Mouse (Mus musculus) midbrain, embryonic 13.5 days (tissue): ENCODE measurements around the gene Myo5a. TPM values are rescaled to one million over a fixed set of nuclear protein-coding genes. Genes with fewer than 3 reads are reported as not detected.

Source experiments
- ATAC-seq: fragments of 200-750 bp; cut with Nextera tagmentation; 2 replicates; pipeline ENCODE4 v1.8.0; 2017; ENCODE audit warnings: mild to moderate bottlenecking, moderate TSS enrichment, moderate library complexity
- H3K27ac ChIP-seq: fragments of 300-500 bp; sonication (generic); 2 replicates; pipeline ENCODE4 v1.5.1; 2015; ENCODE audit warnings: inconsistent platforms, mild to moderate bottlenecking, moderate library complexity
- H3K27me3 ChIP-seq: fragments of 300-500 bp; sonication (generic); 2 replicates; pipeline ENCODE4 v1.6.1; 2015; ENCODE audit warnings: mild to moderate bottlenecking, inconsistent platforms
- H3K36me3 ChIP-seq: fragments of 300-500 bp; sonication (generic); 2 replicates; pipeline ENCODE4 v1.6.1; 2015; ENCODE audit warnings: mild to moderate bottlenecking, inconsistent platforms
- H3K4me1 ChIP-seq: fragments of 300-500 bp; sonication (generic); replicated peaks from 2 replicates; pipeline ENCODE4 v1.6.1; 2015; ENCODE audit warnings: inconsistent platforms
- H3K4me2 ChIP-seq: fragments of 300-500 bp; sonication (generic); replicated peaks from 2 replicates; pipeline ENCODE4 v1.6.1; 2015; ENCODE audit warnings: moderate library complexity, mild to moderate bottlenecking, inconsistent platforms
- H3K4me3 ChIP-seq: fragments of 300-500 bp; sonication (generic); replicated peaks from 2 replicates; pipeline ENCODE4 v1.5.1; 2015; ENCODE audit warnings: mild to moderate bottlenecking, inconsistent platforms
- H3K9ac ChIP-seq: fragments of 300-500 bp; sonication (generic); replicated peaks from 2 replicates; pipeline ENCODE4 v1.6.1; 2015; ENCODE audit warnings: mild to moderate bottlenecking, inconsistent platforms
- H3K9me3 ChIP-seq: fragments of 300-500 bp; sonication (generic); 2 replicates; pipeline ENCODE4 v1.6.1; 2016; ENCODE audit warnings: mild to moderate bottlenecking, inconsistent platforms
- WGBS: fragments of 180-500 bp; shearing (Covaris S2); methylation state at CpG from one replicate; pipeline ENCODE4 v1.1.7; 2015; 5-methylcytosine and 5-hydroxymethylcytosine counted together
- polyA plus RNA-seq: library from polyadenylated mRNA; unstranded; fragments of >200 nt; fragmentation: Nextera tagmentation; extraction: Ambion mirVana; gene quantifications from 2 replicates; pipeline ENCODE4 v1.2.1, GENCODE M21; 2015

The Myo5a gene
- polyA plus RNA-seq, 1 experiment from 2014 or later, result 27.8 TPM

- no peaks in the 10 kb centered on the region for H3K4me1 ChIP-seq
- ATAC-seq, result no peak
- no peak overlapping the region for H3K4me2 ChIP-seq
- H3K27ac ChIP-seq, result no peak overlapping the region
- H3K27me3 ChIP-seq, result no peaks in the 10 kb centered on the region
- H3K4me3 ChIP-seq, result no peak overlapping the region
- 90% methylated on average over 11 of the region's 11 CpGs for WGBS
- no peak overlapping the region for H3K9ac ChIP-seq
- H3K9me3 ChIP-seq, result no peaks in the 10 kb centered on the region
- peaks cover 68% of the 10 kb centered on the region for H3K36me3 ChIP-seq
Measured at GRCm38 (mm10) chr9:75214743-75215413, 144.1 kb downstream of the Myo5a start.

- no peak overlapping the region for H3K4me3 ChIP-seq
- ATAC-seq, result no peak
- no peaks in the 10 kb centered on the region for H3K4me1 ChIP-seq
- H3K9me3 ChIP-seq, result no peaks in the 10 kb centered on the region
- H3K27me3 ChIP-seq, result no peaks in the 10 kb centered on the region
- no peak overlapping the region for H3K27ac ChIP-seq
- peaks cover 47% of the 10 kb centered on the region for H3K36me3 ChIP-seq
- H3K4me2 ChIP-seq, result no peak overlapping the region
- H3K9ac ChIP-seq, result no peak overlapping the region
- WGBS, result 81% methylated on average over 5 of the region's 5 CpGs
Measured at GRCm38 (mm10) chr9:75219942-75220341, 149.1 kb downstream of the Myo5a start.

- H3K4me3 ChIP-seq, result no peak overlapping the region
- H3K9ac ChIP-seq, result no peak overlapping the region
- ATAC-seq, result peak; percentile 65
- WGBS, result 75% methylated on average over 10 of the region's 10 CpGs
- H3K27me3 ChIP-seq, result no peaks in the 10 kb centered on the region
- H3K27ac ChIP-seq, result no peak overlapping the region
- H3K4me1 ChIP-seq, result no peaks in the 10 kb centered on the region
- H3K36me3 ChIP-seq, result peaks cover 33% of the 10 kb centered on the region
- no peak overlapping the region for H3K4me2 ChIP-seq
- H3K9me3 ChIP-seq, result no peaks in the 10 kb centered on the region
Measured at GRCm38 (mm10) chr9:75221420-75222287, 150.8 kb downstream of the Myo5a start.

DNA sequence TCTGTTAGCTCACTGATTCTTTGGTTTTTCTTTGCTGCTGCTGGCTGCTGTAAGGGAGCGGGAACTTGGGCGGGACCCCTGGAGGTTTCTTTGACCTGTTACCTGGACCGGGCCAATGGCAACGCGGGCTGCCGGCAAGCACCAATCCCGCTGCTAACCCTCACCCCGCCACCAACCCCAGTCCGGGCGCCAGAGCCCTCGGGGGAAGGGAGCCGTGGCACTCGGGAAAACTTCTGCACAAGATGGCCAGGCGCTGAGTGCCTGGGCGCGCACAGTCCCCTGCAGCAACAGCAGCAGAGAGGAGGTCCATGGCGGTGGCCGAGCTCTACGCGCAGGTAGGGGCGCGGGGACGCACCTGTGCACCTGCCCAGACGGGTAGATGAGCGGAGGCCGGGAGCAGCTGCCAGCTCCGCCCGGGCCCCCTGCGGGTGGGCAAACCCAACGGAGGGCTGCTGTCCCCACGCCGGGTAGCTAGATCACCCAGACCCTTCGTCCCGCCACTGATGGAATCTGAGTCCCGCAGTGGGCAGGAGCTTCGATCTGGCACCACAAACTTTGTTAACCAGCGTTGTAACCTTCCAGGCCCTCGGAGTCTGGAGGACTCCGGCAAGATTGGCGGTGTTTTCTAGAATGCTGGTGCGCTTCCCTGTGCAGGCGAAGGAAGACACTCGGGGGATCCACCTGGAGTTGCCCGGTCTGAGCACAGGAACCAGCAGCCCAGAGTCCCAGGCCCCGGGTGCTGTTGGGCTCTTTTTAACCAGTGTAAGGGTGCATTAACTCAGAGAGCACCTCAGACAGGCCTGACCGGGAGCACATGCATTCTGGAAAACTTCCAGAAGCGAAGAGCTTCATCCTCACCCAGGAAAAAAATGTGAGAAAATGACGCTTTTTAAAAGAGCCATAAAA lies 161.3 kb downstream of the Myo5a start, which contains the start of gene Myo5c:
Myo5c (plus strand) TSS at position 180 of the 906 bp plus-strand sequence.
- no peak within 1 kb of the TSS for H3K27ac ChIP-seq
- WGBS, result 4% methylated on average over 48 of the region's 48 CpGs
- no peaks in the 10 kb centered on the region for H3K36me3 ChIP-seq
- H3K4me1 ChIP-seq, result peaks cover 10% of the 10 kb centered on the region
- H3K9ac ChIP-seq, result peak within 1 kb of the TSS; percentile 23; the same call in 1 of the 2 replicates
- peak within 1 kb of the TSS; percentile 66 for H3K4me2 ChIP-seq
- peak within 1 kb of the TSS; percentile 36 for H3K4me3 ChIP-seq
- ATAC-seq, result peak; percentile 66
- H3K9me3 ChIP-seq, result no peaks in the 10 kb centered on the region
- peaks cover 42% of the 10 kb centered on the region for H3K27me3 ChIP-seq

DNA sequence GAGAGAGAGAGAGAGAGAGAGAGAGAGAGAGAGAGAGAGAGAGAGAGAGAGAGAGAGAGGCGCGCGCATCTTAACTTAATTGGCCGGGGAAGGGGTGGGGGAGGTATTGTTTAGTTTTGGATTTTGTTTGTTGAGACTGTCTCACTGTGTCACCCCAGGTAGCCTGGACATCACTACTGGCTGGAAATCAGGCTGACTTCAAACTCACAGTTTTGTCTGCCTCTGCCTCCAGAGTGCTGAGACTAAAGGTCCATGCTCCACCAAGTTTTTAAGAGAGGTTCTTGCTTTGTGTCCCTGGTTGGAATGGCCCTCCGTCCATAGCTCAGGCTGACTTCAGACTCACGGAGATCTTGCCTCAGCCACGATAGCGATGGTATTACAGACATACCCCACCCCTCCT lies 162.0 kb downstream of the Myo5a start:
- Histone ChIP-seq H3K4me3 (no peak overlapping the region), H3K4me1 (peaks cover 10% of the 10 kb centered on the region), H3K27me3 (peaks cover 42% of the 10 kb centered on the region), H3K9me3 (no peaks in the 10 kb centered on the region), H3K36me3 (no peaks in the 10 kb centered on the region), H3K9ac (no peak overlapping the region), H3K27ac (no peak overlapping the region), H3K4me2 (no peak overlapping the region)
- WGBS, result 18% methylated on average over 5 of the region's 8 CpGs
- ATAC-seq, result no peak

DNA sequence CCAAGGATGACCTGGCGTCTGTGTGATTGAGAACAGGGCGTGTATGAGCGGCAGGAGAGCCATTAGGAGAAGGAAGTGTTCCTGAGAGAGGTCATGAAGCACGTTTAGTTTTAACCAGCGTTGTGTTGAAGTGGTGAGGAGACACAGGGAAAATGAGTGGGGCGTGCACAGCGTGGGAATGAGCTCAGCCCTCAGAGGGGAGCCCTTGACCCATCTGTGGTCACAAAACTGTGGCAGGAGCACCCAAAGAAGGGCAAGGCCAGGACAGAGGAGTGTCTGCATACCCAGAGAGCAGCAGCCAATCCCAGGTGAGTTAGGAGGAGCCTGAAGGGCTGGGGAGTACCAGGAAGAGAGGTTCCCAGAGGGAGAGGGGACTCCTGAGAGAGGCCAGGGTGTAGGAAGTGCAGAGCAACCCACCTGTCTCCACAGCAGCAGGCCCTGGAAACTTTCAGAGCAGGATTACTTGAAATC lies 163.5 kb downstream of the Myo5a start:
- H3K4me1 ChIP-seq, result peaks cover 10% of the 10 kb centered on the region
- no peak for ATAC-seq
- no peaks in the 10 kb centered on the region for H3K36me3 ChIP-seq
- 42% methylated on average over 7 of the region's 7 CpGs for WGBS
- H3K4me2 ChIP-seq, result no peak overlapping the region
- peaks cover 42% of the 10 kb centered on the region for H3K27me3 ChIP-seq
- H3K9me3 ChIP-seq, result no peaks in the 10 kb centered on the region
- H3K9ac ChIP-seq, result no peak overlapping the region
- H3K4me3 ChIP-seq, result no peak overlapping the region
- no peak overlapping the region for H3K27ac ChIP-seq

GRCm38 (mm10) chr9:75234983-75235627 lies 164.3 kb downstream of the Myo5a start:
- H3K27ac ChIP-seq, result no peak overlapping the region
- H3K4me3 ChIP-seq, result no peak overlapping the region
- H3K27me3 ChIP-seq, result peaks cover 42% of the 10 kb centered on the region
- H3K36me3 ChIP-seq, result no peaks in the 10 kb centered on the region
- H3K9ac ChIP-seq, result no peak overlapping the region
- no peak overlapping the region for H3K4me2 ChIP-seq
- no peak for ATAC-seq
- WGBS, result 74% methylated on average over 12 of the region's 12 CpGs
- peaks cover 10% of the 10 kb centered on the region for H3K4me1 ChIP-seq
- H3K9me3 ChIP-seq, result no peaks in the 10 kb centered on the region

- H3K4me3 ChIP-seq, result no peak overlapping the region
- H3K27ac ChIP-seq, result no peak overlapping the region
- H3K9ac ChIP-seq, result no peak overlapping the region
- H3K27me3 ChIP-seq, result peaks cover 41% of the 10 kb centered on the region
- peaks cover 10% of the 10 kb centered on the region for H3K4me1 ChIP-seq
- no peaks in the 10 kb centered on the region for H3K36me3 ChIP-seq
- ATAC-seq, result no peak
- whole genome bisulfite sequencing, result 52% methylated on average over 2 of the region's 2 CpGs
- no peaks in the 10 kb centered on the region for H3K9me3 ChIP-seq
- H3K4me2 ChIP-seq, result no peak overlapping the region
Measured at GRCm38 (mm10) chr9:75235696-75236095, 164.9 kb downstream of the Myo5a start.

GRCm38 (mm10) chr9:75236416-75237308 lies 165.8 kb downstream of the Myo5a start:
- Histone ChIP-seq H3K9ac (no peak overlapping the region), H3K27me3 (peaks cover 31% of the 10 kb centered on the region), H3K36me3 (no peaks in the 10 kb centered on the region), H3K27ac (no peak overlapping the region), H3K9me3 (no peaks in the 10 kb centered on the region), H3K4me2 (no peak overlapping the region), H3K4me3 (no peak overlapping the region), H3K4me1 (peaks cover 9% of the 10 kb centered on the region)
- no peak for ATAC-seq
- WGBS, result 90% methylated on average over 12 of the region's 12 CpGs

DNA sequence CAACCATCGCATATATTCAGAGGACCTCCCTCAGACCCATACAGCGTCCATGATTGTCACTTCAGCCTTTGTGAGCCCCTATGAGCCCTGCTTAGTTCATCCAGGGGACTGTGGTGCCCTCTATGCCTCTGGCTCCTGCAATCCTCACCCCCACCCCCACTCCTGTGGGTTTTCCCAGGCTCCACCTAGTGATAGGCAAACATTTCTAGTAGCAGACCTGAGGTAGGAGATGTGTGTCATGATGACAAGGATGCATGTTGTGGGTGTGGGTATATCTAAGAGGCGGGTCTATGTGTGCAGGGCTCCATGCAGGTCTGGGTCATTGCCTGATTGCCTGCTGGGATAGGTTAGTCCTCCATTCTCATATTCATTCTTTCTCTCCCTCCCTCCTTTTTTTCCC lies 167.4 kb downstream of the Myo5a start:
- H3K4me1 ChIP-seq, result no peaks in the 10 kb centered on the region
- H3K36me3 ChIP-seq, result no peaks in the 10 kb centered on the region
- no peak overlapping the region for H3K9ac ChIP-seq
- H3K4me3 ChIP-seq, result no peak overlapping the region
- no peak for ATAC-seq
- H3K27me3 ChIP-seq, result peaks cover 16% of the 10 kb centered on the region
- WGBS, result 89% methylated on average over 3 of the region's 3 CpGs
- H3K27ac ChIP-seq, result no peak overlapping the region
- H3K4me2 ChIP-seq, result no peak overlapping the region
- H3K9me3 ChIP-seq, result no peaks in the 10 kb centered on the region
